Mouse (Mus musculus): ENCODE data around the gene Chd5.

- TF ChIP-seq POLR2A (IDR thresholded peaks at IDR 0.05; ENCODE audit: borderline replicate concordance, extremely low read depth, insufficient read depth, insufficient read length, poor library complexity, severe bottlenecking) (no peak), CTCF (IDR thresholded peaks at IDR 0.05; ENCODE audit: borderline replicate concordance, extremely low read depth, insufficient read depth, insufficient read length) (no peak)
Observed at GRCm38 (mm10) chr4:152338419-152339292, at the start of gene Chd5.
